Mouse (Mus musculus): ENCODE measurements around the gene Hoxd1. TPM values are rescaled to one million over a fixed set of nuclear protein-coding genes. Genes with fewer than 3 reads are reported as not detected.

The Hoxd1 gene
- total RNA-seq, 2 experiments from 2014 or later: not detected

DNA sequence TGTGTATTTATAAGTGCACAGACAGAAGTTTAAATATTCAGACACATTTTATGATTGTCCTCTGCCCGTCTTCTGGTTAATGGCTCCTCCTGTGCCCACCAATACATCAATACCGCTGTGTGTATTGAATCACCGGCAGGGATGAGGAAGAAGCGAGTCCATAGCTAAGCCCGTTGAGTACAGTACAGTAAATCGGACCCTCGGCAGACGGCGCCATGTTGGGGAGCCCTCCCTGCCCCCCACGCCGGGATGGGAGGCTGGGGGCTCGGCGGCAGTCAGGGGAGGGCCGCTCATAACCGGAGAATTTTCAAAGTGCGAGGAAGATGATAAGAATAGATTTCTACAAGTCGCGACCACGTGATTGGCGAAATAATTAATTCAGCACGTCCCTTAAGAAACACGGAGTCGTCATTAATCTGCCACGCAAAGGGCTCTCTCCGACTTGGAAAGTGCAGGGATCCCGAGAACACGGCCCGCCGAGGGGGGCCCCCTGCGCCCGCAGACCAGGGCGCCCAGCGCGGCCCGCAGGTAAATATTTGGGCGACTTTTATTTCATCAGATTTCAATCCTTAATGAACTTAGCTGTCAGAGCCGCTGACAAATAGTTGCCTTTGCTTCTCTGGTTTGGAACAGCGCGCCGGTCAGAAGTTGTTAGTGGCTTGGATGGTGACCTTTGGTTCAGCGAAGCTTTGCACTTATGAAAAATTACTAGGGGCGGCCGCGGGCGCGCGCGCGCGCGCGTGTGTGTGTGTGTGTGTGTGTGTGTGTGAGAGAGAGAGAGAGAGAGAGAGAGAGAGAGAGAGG lies 30.1 kb upstream of the Hoxd1 start:
- no peak for DNase-seq

DNA sequence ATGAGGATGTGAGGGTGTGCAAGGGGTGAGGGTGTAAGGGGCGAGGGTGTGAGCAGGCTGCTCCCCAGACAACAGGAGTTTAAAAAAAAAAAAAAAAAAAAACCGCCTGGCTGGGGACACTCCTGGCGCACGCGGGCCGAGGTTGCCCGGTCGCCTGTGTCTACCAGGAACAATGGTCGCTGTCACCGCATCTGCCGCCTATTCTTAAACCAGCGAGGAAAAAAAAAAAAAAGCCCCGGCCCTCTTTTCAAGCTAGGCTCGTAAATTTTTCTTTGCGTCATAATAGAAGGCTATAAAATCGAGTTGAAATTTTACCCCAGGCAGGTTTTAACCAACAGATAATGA lies 29.5 kb upstream of the Hoxd1 start:
- DNase-seq: no peak

- no peak for DNase-seq
Measured at GRCm38 (mm10) chr2:74733765-74734164, 29.0 kb upstream of the Hoxd1 start.

DNA sequence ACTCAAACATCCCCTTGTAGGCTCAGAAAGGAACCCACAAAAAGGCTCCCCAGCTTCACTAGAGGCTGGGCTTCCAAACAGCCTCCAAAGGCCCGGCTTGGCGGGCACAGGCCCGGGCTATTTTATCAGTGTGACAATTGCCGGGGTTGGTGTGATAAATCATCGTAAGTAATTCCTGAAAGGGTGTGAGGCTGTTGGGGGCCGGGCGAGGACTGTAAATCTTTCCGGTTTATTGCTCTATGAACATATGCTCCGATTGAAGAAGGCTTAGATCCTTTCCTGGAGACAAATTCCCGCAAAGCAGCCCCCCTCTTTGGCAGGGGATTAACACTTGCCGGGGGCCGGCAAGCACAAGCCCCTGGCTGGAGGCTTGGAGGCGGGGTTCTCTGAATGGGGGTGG lies 28.3 kb upstream of the Hoxd1 start:
- DNase-seq: no peak

GRCm38 (mm10) chr2:74734996-74735811 lies 27.6 kb upstream of the Hoxd1 start:
- DNase-seq: no peak

DNA sequence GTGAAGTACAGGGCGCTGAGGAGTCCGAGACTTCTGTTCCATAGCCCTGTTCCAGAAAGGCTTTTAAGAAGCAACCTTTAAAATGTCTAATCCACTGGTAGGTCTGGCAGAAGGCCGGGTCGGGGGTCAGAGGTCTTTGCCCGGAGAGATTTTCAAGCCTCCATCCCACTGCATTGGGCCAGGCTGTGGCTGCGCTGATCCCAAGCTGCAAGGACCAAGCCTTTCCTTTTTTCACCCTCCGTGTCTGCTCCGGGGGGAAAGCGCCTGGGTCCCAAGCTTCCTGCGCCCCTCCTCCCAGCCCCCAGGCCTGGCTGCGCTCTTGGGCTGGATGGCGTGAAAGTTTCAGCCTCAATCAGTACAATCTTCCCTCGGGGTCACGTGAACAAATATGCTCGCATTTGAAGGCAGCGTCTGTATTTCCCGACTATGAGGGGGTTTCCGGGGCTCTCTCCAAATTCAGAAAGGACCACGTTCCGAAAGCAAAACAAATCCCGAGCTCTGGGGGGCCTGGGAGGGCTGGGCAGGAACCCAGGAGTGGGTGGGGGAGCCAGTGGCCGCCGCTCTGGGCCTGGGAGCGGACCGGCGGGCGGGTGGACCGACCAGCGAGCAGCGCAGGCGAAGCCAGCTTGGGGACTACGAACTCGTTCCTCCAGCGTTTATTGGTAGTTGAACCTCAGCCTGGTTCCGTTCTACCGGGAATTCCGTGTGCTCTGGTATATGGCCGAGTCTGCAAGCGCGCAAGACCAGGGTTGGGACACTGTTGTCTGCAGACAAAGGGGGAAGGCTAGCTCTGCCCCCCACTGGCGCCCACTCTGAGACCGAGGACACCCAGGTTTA lies 26.7 kb upstream of the Hoxd1 start:
- no peak for DNase-seq

DNA sequence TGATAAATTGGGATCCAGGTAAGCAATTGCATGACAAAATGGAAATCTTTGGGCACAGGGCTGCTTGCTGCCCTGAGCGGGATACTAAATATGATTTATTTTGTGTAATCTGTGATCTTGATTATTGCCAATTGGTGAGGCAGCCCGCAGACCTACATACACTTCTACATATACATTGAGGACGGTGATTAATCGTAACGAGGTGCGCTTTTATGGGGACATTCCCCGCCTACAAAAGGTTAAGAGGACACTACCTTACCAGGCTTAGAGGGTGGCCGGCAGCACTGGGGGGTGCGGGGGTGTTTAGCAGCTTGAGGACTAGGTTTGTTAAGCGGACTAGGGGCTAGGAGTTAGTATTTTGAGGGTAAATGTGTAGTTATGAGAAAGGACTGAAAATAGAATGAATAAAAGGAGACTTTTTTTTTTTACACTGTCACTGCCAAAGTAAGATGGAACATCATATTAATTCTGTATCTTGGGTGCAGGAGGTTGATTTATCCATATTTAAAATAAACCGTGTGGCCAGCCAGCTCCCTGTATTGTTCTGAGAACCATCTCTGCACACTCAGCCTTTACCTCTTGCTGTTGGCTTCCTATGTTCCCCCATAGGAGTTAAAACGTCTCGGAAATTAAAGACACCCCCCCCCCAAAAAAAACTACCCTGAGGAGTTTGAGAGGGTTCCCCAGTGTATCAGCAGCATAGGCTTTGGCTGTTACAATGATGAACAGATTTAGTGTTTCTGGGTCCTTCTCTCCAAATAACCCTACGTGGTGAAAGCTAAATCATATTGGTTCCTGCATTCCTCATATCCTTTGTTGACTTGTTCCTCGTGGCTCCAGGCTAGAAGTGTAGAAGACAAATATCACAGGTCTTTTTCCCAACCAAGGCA lies 25.8 kb upstream of the Hoxd1 start:
- DNase-seq: no peak

DNA sequence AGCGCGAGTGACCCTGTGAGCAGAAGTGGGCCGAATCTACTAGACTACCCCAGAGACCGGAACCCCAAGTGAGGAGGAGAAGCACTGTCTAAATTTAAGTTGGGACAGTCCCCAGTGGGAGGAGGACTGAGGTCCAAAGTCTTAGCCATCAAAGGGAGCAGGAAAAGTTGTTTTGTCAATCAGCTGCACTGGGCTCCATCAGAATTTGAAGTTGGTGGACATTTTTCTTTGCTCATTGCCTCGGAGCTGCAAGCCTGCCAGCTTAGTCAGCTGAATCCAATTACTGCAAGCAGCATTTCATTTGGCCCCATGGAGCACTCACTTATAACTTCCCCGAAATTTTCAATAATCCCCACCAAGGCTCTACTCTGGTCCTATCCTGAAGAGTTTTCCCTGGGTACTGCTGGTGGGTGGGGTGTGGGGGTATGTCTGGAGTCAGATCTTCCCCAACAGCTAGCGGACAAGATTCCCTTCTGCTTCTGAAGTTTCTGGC lies 25.2 kb upstream of the Hoxd1 start:
- no peak for DNase-seq

GRCm38 (mm10) chr2:74738623-74739475 lies 23.9 kb upstream of the Hoxd1 start:
- no peak for DNase-seq

DNA sequence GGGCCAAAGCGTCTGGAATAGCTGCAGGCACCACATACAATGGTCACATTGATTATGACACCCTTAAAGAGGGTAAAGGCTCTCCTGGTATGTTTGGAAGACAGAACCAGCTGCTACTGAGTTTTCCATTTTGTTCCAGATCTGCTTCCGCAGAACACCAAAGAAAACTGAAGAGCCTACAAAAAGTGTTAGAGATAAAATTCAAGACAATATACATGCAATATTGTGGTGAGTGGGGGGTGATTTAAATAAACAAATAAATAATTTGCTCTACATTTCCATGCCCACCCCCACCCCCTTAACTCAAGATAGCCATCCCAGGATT lies 23.3 kb upstream of the Hoxd1 start:
- DNase-seq: no peak

DNA sequence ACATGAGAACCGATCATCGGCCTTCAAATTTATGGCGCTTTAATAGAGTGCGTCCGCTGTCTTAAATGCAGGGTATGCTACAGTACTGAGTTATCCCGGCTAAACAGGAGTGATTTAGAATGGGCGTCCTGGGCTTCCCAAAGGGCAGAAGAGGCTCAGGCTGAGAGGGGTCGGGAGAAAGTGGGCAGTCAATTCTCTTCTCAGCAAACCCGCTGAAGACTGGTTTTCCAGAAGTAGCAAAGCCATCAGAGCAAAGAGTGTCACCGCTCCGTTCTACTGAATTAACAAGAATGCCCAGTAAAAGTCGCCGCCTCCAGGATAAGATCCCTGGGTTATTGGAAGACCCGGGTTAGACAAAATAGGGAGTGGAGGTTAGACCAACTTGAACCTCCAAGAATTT lies 22.9 kb upstream of the Hoxd1 start:
- no peak for DNase-seq

GRCm38 (mm10) chr2:74740311-74741091 lies 22.3 kb upstream of the Hoxd1 start:
- DNase-seq: no peak

- DNase-seq: no peak
Measured at GRCm38 (mm10) chr2:74741252-74741978, 21.4 kb upstream of the Hoxd1 start.

GRCm38 (mm10) chr2:74741979-74742277 lies 20.9 kb upstream of the Hoxd1 start:
- DNase-seq: no peak

GRCm38 (mm10) chr2:74745540-74746297 lies 17.1 kb upstream of the Hoxd1 start:
- no peak for DNase-seq

DNA sequence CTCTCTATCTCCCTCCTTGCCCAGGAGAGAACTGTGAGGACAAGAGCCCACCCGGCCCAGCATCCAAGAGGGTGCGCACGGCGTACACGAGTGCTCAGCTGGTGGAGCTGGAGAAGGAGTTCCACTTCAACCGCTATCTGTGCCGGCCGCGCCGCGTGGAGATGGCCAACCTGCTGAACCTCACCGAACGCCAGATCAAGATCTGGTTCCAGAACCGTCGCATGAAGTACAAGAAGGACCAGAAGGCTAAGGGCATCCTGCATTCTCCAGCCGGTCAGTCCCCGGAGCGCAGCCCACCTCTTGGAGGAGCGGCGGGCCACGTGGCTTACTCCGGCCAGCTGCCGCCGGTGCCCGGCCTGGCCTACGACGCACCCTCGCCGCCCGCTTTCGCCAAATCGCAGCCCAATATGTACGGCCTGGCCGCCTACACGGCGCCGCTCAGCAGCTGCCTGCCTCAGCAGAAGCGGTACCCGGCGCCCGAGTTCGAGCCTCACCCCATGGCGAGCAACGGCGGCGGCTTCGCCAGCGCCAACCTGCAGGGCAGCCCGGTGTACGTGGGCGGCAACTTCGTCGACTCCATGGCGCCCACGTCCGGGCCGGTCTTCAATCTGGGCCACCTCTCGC lies 16.4 kb upstream of the Hoxd1 start:
- no peak for DNase-seq

- DNase-seq: no peak
Measured at GRCm38 (mm10) chr2:74747006-74747405, 15.8 kb upstream of the Hoxd1 start.

DNA sequence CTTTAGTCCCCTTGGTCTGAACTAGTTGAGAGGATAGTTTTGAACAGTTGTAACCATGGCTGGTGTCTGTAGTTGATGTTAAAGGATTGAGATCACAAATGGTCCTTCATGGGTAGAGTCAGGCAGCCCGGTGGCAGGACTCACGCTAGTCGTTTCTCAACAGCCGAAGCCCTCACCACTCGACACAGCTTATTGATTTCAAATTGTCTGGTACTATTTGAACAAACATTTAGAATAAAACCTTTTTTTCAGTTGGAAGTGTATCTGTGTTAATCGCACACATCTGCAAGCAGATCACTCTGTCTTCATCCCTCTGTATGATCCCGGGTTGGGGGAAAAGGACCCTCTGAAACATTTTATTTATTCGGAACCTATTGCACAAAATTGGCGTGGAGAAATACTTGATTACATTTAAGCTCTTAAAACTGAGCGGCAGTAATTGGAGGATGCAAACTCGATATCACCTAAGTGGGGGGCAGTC lies 15.1 kb upstream of the Hoxd1 start:
- DNase-seq: no peak

Measured in gastrocnemius, postnatal 10 days (tissue).